Mouse (Mus musculus) MEL (cell line): ENCODE measurements at regions not wholly inside any gene's neighbourhood (a gene's known extent, or its start where the extent isn't known, plus 50 kb on each side); places are given as distances from the start of the nearest gene placed in this dataset.

ENCODE experiments used
- E2F4 ChIP-seq: IDR thresholded peaks from 2 replicates; pipeline ENCODE4 v1.6.1; 2011; ENCODE audit warnings: low read depth, low read length, improper control_type of control experiment, borderline replicate concordance
- POLR2A ChIP-seq, 2 experiments: IDR thresholded peaks; 2 replicates each; pipeline ENCODE4 v1.6.1; 2011 to 2012; ENCODE audit warnings: low read length in 2 of 2, mild to moderate bottlenecking in 2 of 2, control low read depth in 1 of 2, improper control_type of control experiment in 1 of 2, low read depth in 1 of 2, moderate library complexity in 1 of 2; ENCODE audit not compliant: control insufficient read depth in 1 of 2, insufficient read depth in 1 of 2, poor library complexity in 1 of 2

DNA sequence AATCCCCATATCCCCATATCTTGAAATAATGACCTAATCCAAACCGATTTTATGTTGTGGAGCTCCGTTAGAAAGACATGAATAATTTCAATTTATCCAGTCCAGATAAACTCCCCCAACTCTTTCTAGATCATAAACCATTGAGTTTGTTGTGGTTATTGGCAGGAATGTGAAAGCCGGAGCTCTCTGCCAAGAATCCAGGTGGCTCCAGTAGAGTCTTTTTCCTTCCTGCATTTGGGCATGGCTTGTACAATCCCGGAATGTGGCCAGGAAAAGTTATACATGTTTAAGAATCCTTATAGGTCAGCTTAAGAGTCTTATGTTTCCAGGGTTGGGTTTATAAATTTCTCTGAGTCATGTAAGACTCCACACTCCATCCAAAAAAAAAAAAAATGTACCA is 1272.8 kb downstream of the Efna5 start:
- TF ChIP-seq E2F4 (no peak), POLR2A (IDR thresholded peaks at IDR 0.05; ENCODE audit: control insufficient read depth in 1 of 2, insufficient read depth in 1 of 2, low read depth in 1 of 2, low read length in 2 of 2, poor library complexity in 1 of 2) (no peak)
